Mouse (Mus musculus) cortical plate, adult 2 months (tissue): ENCODE results near the gene Irgm2. TPM values are rescaled to one million over a fixed set of nuclear protein-coding genes. Genes with fewer than 3 reads are reported as not detected.
"Not testable (repeated sequence)": the region's sequence is repeated elsewhere in the genome, so short reads cannot be mapped to it uniquely, and the experiment has no call there.

Experiments
- H3K27ac ChIP-seq: fragments of 200-500 bp; 2 replicates; pipeline ENCODE4 v1.5.1; 2012; ENCODE audit warnings: low read length, control low read depth, inconsistent platforms; ENCODE audit not compliant: insufficient read depth
- H3K4me1 ChIP-seq: fragments of 200-500 bp; 2 replicates; pipeline ENCODE4 v1.6.1; 2011; ENCODE audit warnings: low read length; ENCODE audit not compliant: control insufficient read depth, insufficient read depth
- H3K4me3 ChIP-seq: fragments of 200-500 bp; 2 replicates; pipeline ENCODE4 v1.5.1; 2011; ENCODE audit warnings: mild to moderate bottlenecking, low read length, control low read depth; ENCODE audit not compliant: insufficient read depth
- CTCF ChIP-seq: fragments of 200-500 bp; IDR thresholded peaks from 2 replicates; pipeline ENCODE4 v1.5.1; 2011; ENCODE audit warnings: mild to moderate bottlenecking, control low read depth, low read length; ENCODE audit not compliant: insufficient read depth; ENCODE audit errors: extremely low read depth
- POLR2A ChIP-seq: fragments of 200-500 bp; IDR thresholded peaks from 2 replicates; pipeline ENCODE4 v1.6.1; 2011; ENCODE audit warnings: mild to moderate bottlenecking, low read length, control low read depth; ENCODE audit not compliant: insufficient read depth; ENCODE audit errors: extremely low read depth
- polyA plus RNA-seq: library from polyadenylated mRNA; depleted of rRNA; stranded (reverse); fragments of >200 nt; gene quantifications from 2 replicates; pipeline ENCODE4 v1.2.3, GENCODE M21; 2012

Irgm2 gene
- polyA plus RNA-seq, 1 experiment: 5.7 TPM

- TF ChIP-seq CTCF (no peak), POLR2A (no peak)
- H3K4me3 ChIP-seq: no peak overlapping the region
- no peak overlapping the region for H3K27ac ChIP-seq
- H3K4me1 ChIP-seq: no peaks in the 10 kb centered on the region
These were observed 11.8 kb downstream of the Irgm2 start for GRCm38 (mm10) chr11:58211062-58211681.

GRCm38 (mm10) chr11:58211682-58212067, 12.3 kb downstream of the Irgm2 start:
- TF ChIP-seq POLR2A (no peak), CTCF (no peak)
- Histone ChIP-seq H3K27ac (no peak overlapping the region), H3K4me1 (no peaks in the 10 kb centered on the region), H3K4me3 (no peak overlapping the region)

DNA sequence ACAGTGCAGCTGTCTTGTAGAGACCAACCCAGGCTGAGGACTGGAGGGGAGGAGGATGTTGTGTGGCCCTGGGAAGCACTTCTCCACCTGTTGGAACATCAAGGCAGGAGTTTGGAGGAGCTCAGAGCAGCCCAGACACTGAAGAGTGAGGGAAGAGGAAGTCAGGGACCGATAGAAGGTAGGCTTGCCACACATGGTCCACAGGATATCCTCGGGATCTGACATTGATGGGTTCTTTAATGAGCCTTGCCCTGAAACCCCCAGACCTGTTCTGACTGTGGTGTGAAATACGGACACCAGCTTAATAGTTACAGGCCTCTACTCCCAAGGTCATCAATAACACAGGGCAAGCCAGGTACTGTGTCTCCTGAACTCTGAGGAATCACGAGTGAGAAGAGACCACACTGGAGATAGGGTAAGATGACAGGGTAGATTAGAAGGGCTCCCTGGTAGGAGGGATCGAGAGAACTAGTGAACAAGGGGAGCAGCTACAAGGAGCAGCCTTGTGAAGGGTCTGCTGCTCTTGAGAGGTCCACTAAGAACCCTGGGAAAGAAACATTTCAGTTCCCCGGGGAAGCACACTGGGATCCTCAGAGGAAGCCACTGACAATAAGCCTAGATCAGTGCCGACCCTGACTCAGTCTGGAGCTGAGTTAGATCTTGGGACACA, 14.4 kb downstream of the Irgm2 start:
- Histone ChIP-seq H3K27ac (no peak overlapping the region), H3K4me1 (no peaks in the 10 kb centered on the region), H3K4me3 (no peak overlapping the region)
- no peak for TF ChIP-seq CTCF

GRCm38 (mm10) chr11:58214391-58215048, 15.1 kb downstream of the Irgm2 start:
- H3K27ac ChIP-seq: peak overlapping the region; percentile 89
- TF ChIP-seq POLR2A: no peak
- TF ChIP-seq CTCF: no peak
- no peaks in the 10 kb centered on the region for H3K4me1 ChIP-seq
- peak overlapping the region; percentile 51 for H3K4me3 ChIP-seq

DNA sequence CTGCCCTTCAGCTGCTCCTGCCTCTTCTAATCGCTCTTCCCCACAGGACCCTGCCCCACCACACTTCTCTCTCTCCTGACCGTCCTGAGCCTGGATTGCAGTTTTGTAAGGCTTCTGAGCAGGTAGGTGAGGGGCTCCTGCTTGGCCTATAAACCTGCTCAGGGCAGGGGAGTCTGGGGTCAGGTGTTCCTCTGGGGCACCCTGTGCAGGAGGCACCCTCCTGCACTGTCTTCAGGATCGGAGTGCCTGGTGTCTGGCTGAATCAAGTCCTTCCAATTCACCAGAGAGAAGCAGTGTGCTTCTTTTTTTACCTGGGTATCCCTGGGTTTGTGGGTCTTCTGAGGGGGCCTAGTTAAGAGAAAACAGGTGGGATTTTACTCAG, 15.6 kb downstream of the Irgm2 start:
- H3K4me1 ChIP-seq, H3K27ac ChIP-seq: not testable (repeated sequence)
- peak overlapping the region; percentile 51; the same call in 1 of the 2 replicates for H3K4me3 ChIP-seq

GRCm38 (mm10) chr11:58215814-58216213, 16.4 kb downstream of the Irgm2 start:
- no peak overlapping the region for H3K27ac ChIP-seq
- H3K4me1 ChIP-seq: no peaks in the 10 kb centered on the region
- TF ChIP-seq POLR2A (no peak), CTCF (no peak)
- no peak overlapping the region for H3K4me3 ChIP-seq

- Histone ChIP-seq H3K4me3 (no peak overlapping the region), H3K27ac (no peak overlapping the region), H3K4me1 (no peaks in the 10 kb centered on the region)
- TF ChIP-seq CTCF (no peak), POLR2A (no peak)
These were observed 17.4 kb downstream of the Irgm2 start for GRCm38 (mm10) chr11:58216823-58217222.

DNA sequence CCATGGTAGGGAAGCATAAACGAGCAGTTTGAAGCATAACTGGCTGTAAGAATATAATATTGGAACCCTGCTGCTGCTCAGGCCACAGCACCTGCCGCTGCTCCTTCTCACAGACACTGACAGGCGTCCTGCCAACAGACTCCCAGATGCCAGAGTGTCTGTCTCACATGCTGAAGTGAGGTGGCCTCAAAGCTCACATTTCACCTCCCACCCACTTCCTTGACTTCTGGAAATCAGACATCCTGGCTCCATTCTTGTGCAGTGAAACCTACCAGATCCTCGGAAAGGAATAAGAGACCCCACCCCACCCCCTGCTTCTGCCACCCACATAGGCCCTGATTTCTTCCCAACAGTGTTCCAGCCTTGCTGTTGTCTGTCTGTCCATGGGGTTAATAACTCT, 24.3 kb downstream of the Irgm2 start:
- Histone ChIP-seq H3K4me1 (no peaks in the 10 kb centered on the region), H3K27ac (no peak overlapping the region), H3K4me3 (no peak overlapping the region)
- TF ChIP-seq POLR2A: no peak
- TF ChIP-seq CTCF: no peak

DNA sequence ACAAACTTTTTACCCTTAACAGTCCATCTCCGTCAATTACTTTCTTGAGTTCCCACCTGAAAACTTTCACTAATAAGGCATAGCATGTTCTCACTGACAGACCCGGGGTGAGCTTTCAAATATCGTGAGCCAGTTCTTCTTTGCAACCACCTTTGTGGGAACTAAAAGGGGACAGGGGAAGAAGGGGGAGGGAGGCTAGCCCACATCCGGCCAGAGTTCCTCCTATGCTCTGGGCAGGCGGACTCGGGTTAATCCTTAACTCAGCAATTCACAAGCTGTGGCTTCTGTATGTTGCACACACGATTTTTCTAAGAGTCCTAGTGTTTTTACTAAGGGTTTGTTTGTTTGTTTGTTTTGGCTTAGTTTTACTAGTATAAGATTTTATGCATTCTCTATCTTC, 24.9 kb downstream of the Irgm2 start:
- H3K4me1 ChIP-seq: no peaks in the 10 kb centered on the region
- TF ChIP-seq POLR2A: no peak
- TF ChIP-seq CTCF: no peak
- H3K4me3 ChIP-seq: no peak overlapping the region
- no peak overlapping the region for H3K27ac ChIP-seq

DNA sequence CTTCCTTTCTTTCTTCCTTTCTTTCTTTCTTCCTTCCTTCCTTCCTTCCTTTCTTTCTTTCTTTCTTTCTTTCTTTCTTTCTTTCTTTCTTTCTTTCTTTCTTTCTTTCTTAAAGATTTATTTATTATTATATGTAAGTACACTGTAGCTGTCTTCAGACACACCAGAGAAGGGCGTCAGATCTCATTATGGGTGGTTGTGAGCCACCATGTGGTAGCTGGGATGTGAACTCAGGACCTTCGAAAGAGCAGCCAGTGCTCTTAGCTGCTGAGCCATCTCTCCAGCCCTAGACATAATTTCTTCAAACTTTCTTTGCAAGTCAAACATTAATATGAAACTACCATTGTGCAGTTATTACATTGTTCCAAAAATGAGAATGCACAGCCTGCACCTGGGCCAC, 25.5 kb downstream of the Irgm2 start:
- H3K4me1 ChIP-seq, H3K27ac ChIP-seq, H3K4me3 ChIP-seq: not testable (repeated sequence)
